Mouse (Mus musculus) lung, embryonic 16.5 days (tissue): ENCODE measurements around the gene Gm43191. TPM values are rescaled to one million over a fixed set of nuclear protein-coding genes. Genes with fewer than 3 reads are reported as not detected.
"Not testable (repeated sequence)": the region's sequence is repeated elsewhere in the genome, so short reads cannot be mapped to it uniquely, and the experiment has no call there.

Experiments used
- ATAC-seq: fragments of 200-750 bp; cut with Nextera tagmentation; 2 replicates; pipeline ENCODE4 v1.8.0; 2017; ENCODE audit warnings: low read depth, mild to moderate bottlenecking, moderate library complexity
- H3K27ac ChIP-seq: fragments of 300-500 bp; sonication (generic); 2 replicates; pipeline ENCODE4 v1.5.1; 2014; ENCODE audit warnings: mild to moderate bottlenecking, control low read depth, low read length
- H3K27me3 ChIP-seq: fragments of 300-500 bp; sonication (generic); 2 replicates; pipeline ENCODE4 v1.6.1; 2014; ENCODE audit warnings: low read depth, low read length, mixed read lengths; ENCODE audit not compliant: control insufficient read depth, insufficient read depth
- H3K36me3 ChIP-seq: fragments of 300-500 bp; sonication (generic); 2 replicates; pipeline ENCODE4 v1.6.1; 2014; ENCODE audit warnings: low read length; ENCODE audit not compliant: control insufficient read depth, insufficient read depth
- H3K4me1 ChIP-seq: fragments of 300-500 bp; sonication (generic); replicated peaks from 2 replicates; pipeline ENCODE4 v1.6.1; 2014; ENCODE audit warnings: low read length, mixed read lengths; ENCODE audit not compliant: control insufficient read depth, insufficient read depth
- H3K4me2 ChIP-seq: fragments of 300-500 bp; sonication (generic); 2 replicates; pipeline ENCODE4 v1.6.1; 2014; ENCODE audit warnings: low read depth, low read length, control low read depth
- H3K4me3 ChIP-seq: fragments of 300-500 bp; sonication (generic); 2 replicates; pipeline ENCODE4 v1.5.1; 2014; ENCODE audit warnings: mild to moderate bottlenecking, low read length, control low read depth
- H3K9ac ChIP-seq: fragments of 300-500 bp; sonication (generic); 2 replicates; pipeline ENCODE4 v1.6.1; 2014; ENCODE audit warnings: low read length, control low read depth
- H3K9me3 ChIP-seq: fragments of 300-500 bp; sonication (generic); 2 replicates; pipeline ENCODE4 v1.6.1; 2016; ENCODE audit warnings: low read length; ENCODE audit not compliant: control insufficient read depth
- WGBS: fragments of 180-500 bp; shearing (Covaris S2); extraction: QIAGEN DNeasy Blood & Tissue Kit; methylation state at CpG from one replicate; pipeline ENCODE4 v1.1.7; 2014; 5-methylcytosine and 5-hydroxymethylcytosine counted together
- polyA plus RNA-seq: library from polyadenylated mRNA; unstranded; fragments of >200 nt; fragmentation: Nextera tagmentation; extraction: Ambion mirVana; gene quantifications from 2 replicates; pipeline ENCODE4 v1.2.1, GENCODE M21; 2015

Gene Gm43191
- polyA plus RNA-seq, 1 experiment from 2014 or later = not detected

DNA sequence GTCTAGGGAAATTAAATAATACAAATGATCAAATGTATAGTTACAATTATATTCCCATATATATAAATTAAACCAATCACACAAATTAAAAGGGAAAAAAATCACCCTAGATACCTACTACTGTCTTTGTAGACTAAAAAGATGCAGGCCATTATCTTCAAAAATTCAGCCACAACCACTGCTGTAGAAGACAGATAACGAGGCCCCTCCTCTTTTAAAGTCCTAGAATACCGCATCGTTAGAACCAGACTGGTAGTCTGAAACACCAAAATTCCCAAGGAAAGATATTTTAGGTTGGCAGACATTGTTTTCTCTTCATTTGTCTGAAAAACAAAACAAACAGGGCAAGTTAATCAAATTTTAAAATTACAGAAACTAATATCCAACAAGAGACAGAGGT, 13.3 kb upstream of the Gm43191 start:
- no peak overlapping the region for H3K4me2 ChIP-seq
- no peaks in the 10 kb centered on the region for H3K27me3 ChIP-seq
- no peaks in the 10 kb centered on the region for H3K9me3 ChIP-seq
- no peak for ATAC-seq
- no peaks in the 10 kb centered on the region for H3K4me1 ChIP-seq
- no peaks in the 10 kb centered on the region for H3K36me3 ChIP-seq
- no peak overlapping the region for H3K4me3 ChIP-seq
- no peak overlapping the region for H3K27ac ChIP-seq
- H3K9ac ChIP-seq = no peak overlapping the region
- WGBS = 85% methylated on average over 3 of the region's 3 CpGs

DNA sequence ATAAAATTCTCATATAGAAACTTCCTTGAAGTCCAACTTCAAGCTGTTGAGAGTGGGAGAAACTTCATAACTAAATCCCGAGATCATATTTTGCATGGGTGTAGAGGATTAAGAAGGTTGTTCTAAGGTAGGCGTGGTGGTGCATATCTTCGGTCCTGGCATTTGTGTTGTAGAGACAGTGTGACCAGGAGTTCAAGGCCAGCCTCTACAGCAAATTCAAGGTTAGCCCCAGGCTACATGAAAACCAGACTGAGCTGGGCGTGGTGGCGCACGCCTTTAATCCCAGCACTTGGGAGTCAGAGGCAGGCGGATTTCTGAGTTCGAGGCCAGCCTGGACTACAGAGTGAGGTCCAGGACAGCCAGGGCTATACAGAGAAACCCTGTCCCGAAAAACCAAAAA, 16.8 kb downstream of the Gm43191 start:
- WGBS = 90% methylated on average over 9 of the region's 9 CpGs
- not testable (repeated sequence) for H3K4me2 ChIP-seq, ATAC-seq, H3K27me3 ChIP-seq, H3K9ac ChIP-seq, H3K9me3 ChIP-seq, H3K36me3 ChIP-seq, H3K4me3 ChIP-seq, H3K27ac ChIP-seq
- H3K4me1 ChIP-seq = peaks cover 13% of the 10 kb centered on the region

DNA sequence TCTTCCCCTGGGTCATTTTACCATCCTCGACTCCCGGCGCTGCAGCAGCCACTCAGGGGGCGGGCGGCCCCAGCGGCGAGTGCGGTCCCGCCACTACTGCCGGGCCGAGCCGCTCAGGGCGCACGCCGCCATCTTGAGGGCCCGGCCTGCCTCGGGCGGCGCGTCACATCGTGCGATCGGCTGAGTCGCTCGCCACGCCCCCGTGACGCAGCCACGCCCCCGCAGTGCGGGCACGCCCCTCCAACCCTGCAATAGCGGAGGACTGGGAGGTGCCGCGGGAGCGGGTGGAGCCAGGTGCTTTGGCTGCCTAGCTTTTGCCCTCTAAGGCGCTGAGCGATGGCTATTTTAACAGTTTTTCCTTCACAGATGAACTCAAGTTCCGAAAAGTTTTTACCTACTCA, 18.6 kb downstream of the Gm43191 start, which contains the start of gene Mfsd14a:
Gene Mfsd14a, minus strand, starts transcription at position 215 of the 401 bp plus-strand sequence.
- H3K4me2 ChIP-seq = peak within 1 kb of the TSS; percentile 73
- H3K9me3 ChIP-seq = no peaks in the 10 kb centered on the region
- peak within 1 kb of the TSS; percentile 92 for H3K9ac ChIP-seq
- under 1% methylated on average over 39 of the region's 39 CpGs for whole genome bisulfite sequencing
- peak; percentile 100 for ATAC-seq
- H3K4me3 ChIP-seq = peak within 1 kb of the TSS; percentile 83
- H3K27ac ChIP-seq = peak within 1 kb of the TSS; percentile 90
- no peaks in the 10 kb centered on the region for H3K27me3 ChIP-seq
- peaks cover 22% of the 10 kb centered on the region for H3K4me1 ChIP-seq
- H3K36me3 ChIP-seq = no peaks in the 10 kb centered on the region

DNA sequence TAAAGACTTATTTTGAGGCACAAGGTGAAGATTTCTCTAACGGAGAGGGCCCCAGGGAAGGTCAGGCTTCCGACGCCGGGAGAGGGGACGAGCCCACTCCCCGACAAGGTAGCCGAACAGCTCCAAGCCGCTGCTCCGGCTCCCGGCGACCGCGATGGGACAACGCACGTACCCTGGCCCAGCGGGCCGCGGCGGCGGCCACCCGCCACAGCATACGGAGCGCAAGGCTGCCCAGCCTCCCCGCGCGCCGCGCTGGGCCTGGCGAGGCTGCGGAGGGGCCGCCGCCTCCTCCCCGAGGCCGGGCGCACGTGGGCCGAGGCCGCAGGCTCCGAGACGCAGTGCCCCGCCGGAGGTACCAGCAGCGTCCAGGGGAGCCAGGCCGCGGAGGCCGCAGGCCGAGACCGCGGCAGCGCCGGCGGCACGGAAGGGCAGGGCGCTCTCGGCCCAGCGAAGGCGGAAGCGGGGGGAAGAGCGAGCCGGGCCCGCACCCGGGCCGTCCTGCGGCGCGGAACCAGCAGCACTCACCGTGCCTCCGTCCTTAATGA, 19.1 kb downstream of the Gm43191 start:
- peak overlapping the region; percentile 90 for H3K27ac ChIP-seq
- no peaks in the 10 kb centered on the region for H3K9me3 ChIP-seq
- H3K9ac ChIP-seq = peak overlapping the region; percentile 92
- H3K4me2 ChIP-seq = peak overlapping the region; percentile 73
- ATAC-seq = peak; percentile 89
- H3K27me3 ChIP-seq = no peaks in the 10 kb centered on the region
- H3K36me3 ChIP-seq = no peaks in the 10 kb centered on the region
- peak overlapping the region; percentile 83 for H3K4me3 ChIP-seq
- peaks cover 24% of the 10 kb centered on the region for H3K4me1 ChIP-seq
- WGBS = under 1% methylated on average over 55 of the region's 68 CpGs

DNA sequence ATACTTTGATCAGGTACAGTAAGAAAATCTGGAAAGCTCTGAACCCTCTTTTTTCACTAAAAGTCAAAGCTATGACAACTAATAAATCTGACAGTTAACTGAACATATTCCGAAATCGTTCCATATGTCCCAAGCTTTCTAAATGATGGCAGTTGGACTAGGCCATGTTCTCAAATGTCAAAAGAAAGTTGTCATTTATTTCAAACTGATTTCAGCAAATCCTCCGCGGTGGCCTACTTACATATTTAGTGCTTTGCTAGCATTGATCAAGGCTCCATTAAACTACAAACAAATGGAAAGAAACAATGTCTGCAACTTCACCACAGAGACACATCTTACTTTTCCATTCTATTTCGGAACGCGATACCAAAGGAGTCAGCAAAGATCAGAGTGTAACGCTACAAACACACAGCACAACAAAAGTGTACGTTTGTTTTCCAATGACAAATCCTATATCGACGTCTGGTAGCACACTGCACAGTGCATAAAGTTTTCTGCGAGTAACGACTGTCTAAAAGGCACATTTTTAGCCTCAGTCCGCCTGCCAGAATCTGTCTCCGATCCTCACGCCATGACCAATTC, 19.7 kb downstream of the Gm43191 start:
- Histone ChIP-seq H3K4me2 (peak overlapping the region; percentile 73), H3K27me3 (no peaks in the 10 kb centered on the region), H3K36me3 (no peaks in the 10 kb centered on the region), H3K4me3 (peak overlapping the region; percentile 83), H3K4me1 (peaks cover 24% of the 10 kb centered on the region), H3K27ac (peak overlapping the region; percentile 90), H3K9ac (peak overlapping the region; percentile 92), H3K9me3 (no peaks in the 10 kb centered on the region)
- WGBS = 2% methylated on average over 16 of the region's 16 CpGs
- ATAC-seq = no peak

DNA sequence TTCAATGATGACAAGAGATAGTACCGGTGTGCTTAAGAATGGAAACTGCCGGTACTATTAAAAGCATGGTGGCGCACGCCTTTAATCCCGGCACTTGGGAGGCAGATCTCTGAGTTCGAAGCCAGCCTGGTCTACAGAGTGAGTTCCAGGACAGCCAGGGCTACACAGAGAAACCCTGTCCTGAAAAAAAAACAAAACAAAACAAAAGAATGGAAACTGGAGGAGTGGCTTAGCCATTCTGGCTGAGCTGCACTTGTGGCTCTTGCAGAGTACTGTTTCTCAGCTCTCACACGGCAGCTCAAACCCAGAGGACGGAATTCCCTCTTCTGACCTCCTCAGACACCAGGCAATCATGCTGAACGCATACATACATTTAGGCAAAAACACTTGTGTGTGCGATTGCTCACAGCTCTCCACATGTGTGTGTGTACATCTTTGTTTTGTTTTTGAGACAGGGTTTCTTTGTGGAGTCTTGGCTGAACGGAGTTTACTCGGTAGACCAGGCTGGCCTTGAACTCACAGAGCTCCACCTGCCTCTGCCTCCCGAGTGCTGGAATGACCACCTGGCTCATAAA, 21.1 kb downstream of the Gm43191 start:
- no peak for ATAC-seq
- WGBS = 79% methylated on average over 13 of the region's 13 CpGs
- Histone ChIP-seq H3K4me1 (peaks cover 28% of the 10 kb centered on the region), H3K9me3 (no peaks in the 10 kb centered on the region), H3K4me2 (no peak overlapping the region), H3K4me3 (no peak overlapping the region), H3K9ac (no peak overlapping the region), H3K36me3 (no peaks in the 10 kb centered on the region), H3K27ac (no peak overlapping the region), H3K27me3 (no peaks in the 10 kb centered on the region)

DNA sequence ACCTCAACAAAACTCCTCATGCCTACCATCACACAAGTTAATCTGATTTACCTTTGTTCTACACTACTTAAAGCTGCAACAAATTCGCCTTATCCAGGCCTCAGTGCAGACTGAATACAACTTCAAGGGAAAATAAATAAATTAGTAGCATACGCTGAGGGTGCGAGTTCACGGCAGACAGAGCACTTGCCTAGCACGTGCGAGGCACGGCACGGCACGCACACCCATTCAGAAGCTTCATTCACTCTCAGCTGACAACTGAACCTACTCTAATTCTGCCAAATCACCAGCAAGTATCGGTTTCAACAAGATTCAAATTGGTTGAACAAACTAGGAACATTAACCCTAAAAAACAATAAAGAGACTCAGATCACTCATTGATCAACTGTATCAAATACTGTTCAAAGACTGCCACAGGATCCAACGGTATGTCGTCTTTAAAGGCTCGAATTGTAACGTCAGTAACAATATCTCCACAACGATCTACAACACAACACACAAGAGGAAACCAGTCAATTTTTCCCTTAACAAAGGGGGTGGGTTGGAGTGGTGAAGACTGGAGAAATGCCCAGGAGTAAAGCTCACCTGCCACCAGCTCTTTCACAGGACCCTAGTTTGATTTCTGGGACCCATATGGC, 22.0 kb downstream of the Gm43191 start:
- H3K36me3 ChIP-seq = no peaks in the 10 kb centered on the region
- H3K4me1 ChIP-seq = peaks cover 28% of the 10 kb centered on the region
- 77% methylated on average over 15 of the region's 15 CpGs for WGBS
- no peak overlapping the region for H3K27ac ChIP-seq
- H3K9me3 ChIP-seq = no peaks in the 10 kb centered on the region
- H3K27me3 ChIP-seq = no peaks in the 10 kb centered on the region
- no peak overlapping the region for H3K4me2 ChIP-seq
- ATAC-seq = no peak
- no peak overlapping the region for H3K4me3 ChIP-seq
- H3K9ac ChIP-seq = no peak overlapping the region

DNA sequence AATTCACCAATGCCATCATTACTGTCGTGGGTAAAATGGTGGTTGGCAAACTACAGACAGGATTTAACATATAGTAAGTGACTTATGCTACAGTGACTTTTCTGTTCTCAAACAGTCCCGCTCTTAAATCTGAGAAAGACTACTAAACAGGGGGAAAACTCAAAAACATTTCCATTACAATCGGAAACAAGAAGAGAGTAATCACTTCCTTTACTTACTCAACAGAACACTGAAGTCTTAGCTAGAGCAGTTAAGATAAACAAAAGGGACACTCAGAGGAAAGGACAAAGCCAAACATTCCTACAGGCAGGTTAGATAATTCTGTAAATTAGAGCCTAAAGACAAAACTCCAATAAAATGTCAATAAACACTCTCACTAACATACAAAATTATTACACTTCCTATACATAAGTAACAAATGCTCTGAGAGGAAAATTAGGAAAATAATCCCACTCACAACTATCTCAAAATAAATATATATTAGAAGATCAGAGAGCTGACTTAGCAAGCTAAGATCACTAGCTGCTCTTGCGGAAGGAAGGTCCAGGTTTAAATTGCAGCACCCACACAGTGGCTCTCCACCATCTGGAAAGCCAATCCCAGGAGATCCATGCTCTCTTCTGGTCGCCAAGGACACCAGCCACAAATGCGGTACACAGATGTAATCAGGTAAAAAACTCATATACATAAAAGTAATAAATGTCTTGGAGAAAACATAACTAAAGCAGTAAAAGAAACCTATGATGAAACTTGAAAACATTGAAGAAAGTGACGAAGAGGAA, 24.7 kb downstream of the Gm43191 start:
- H3K27me3 ChIP-seq = no peaks in the 10 kb centered on the region
- no peak overlapping the region; the same call in 1 of the 2 replicates for H3K4me2 ChIP-seq
- H3K36me3 ChIP-seq = no peaks in the 10 kb centered on the region
- no peak overlapping the region for H3K9ac ChIP-seq
- WGBS = 60% methylated on average over 7 of the region's 7 CpGs
- H3K4me1 ChIP-seq = peaks cover 24% of the 10 kb centered on the region
- no peak for ATAC-seq
- no peaks in the 10 kb centered on the region for H3K9me3 ChIP-seq
- no peak overlapping the region for H3K27ac ChIP-seq
- no peak overlapping the region for H3K4me3 ChIP-seq

DNA sequence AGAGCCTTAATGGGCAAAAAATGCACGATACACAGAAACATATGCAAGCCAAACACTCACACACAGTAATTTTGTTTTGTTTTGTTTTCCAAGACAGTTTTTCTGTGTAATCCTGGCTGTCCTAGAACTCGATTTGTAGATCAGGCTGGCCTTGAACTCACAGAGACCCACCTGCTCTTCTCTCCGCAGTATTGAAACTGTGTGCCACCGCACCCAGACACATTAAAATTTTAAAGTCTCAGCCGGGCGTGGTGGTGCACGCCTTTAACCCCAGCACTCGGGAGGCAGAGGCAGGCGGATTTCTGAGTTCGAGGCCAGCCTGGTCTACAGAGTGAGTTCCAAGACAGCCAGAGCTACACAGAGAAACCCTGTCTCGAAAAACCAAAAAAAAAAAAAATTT, 27.0 kb downstream of the Gm43191 start:
- not testable (repeated sequence) for H3K4me2 ChIP-seq, H3K4me3 ChIP-seq, H3K36me3 ChIP-seq, H3K9ac ChIP-seq, H3K9me3 ChIP-seq, H3K27me3 ChIP-seq, H3K27ac ChIP-seq, ATAC-seq
- H3K4me1 ChIP-seq = peaks cover 14% of the 10 kb centered on the region
- 89% methylated on average over 11 of the region's 11 CpGs for WGBS
